Mouse (Mus musculus) CH12.LX (cell line): Measurements from ENCODE around the gene Gm609. TPM values are rescaled to one million over a fixed set of nuclear protein-coding genes. Genes with fewer than 3 reads are reported as not detected.
A peak's percentile ranks its signal among the peaks of the same experiment; 100 is the strongest.

ENCODE experiments used
- DNase-seq: peaks from one replicate; pipeline ENCODE4 v3.0.0-alpha.2; 2013; ENCODE audit errors: extremely low read depth
- H3K27ac ChIP-seq: 2 replicates; pipeline ENCODE4 v1.5.1; 2012; ENCODE audit warnings: low read depth, mild to moderate bottlenecking, control low read depth, moderate library complexity; ENCODE audit not compliant: insufficient read depth
- H3K27me3 ChIP-seq: replicated peaks from 2 replicates; pipeline ENCODE3; 2012; ENCODE audit warnings: inconsistent platforms
- H3K36me3 ChIP-seq, 2 experiments: replicated peaks in 1 of 2; 2 replicates each; pipeline versions ENCODE3 to v1.6.1; 2012; ENCODE audit warnings: inconsistent platforms in 1 of 2, low read length in 1 of 2, mild to moderate bottlenecking in 1 of 2, mixed read lengths in 1 of 2, moderate library complexity in 1 of 2; ENCODE audit not compliant: control insufficient read depth in 1 of 2, insufficient read depth in 1 of 2
- H3K4me1 ChIP-seq, 2 experiments: 2 replicates each; pipeline ENCODE4 v1.6.1; 2012; ENCODE audit warnings: inconsistent platforms in 1 of 2, moderate library complexity in 1 of 2; ENCODE audit not compliant: insufficient read depth in 2 of 2, control insufficient read depth in 1 of 2
- H3K4me2 ChIP-seq: 2 replicates; pipeline ENCODE4 v1.6.1; 2012; ENCODE audit warnings: low read depth, mild to moderate bottlenecking, control low read depth; ENCODE audit not compliant: poor library complexity, insufficient read depth, severe bottlenecking
- H3K4me3 ChIP-seq, 3 experiments: fragments of 150-350 bp in 1 of 3; sonication (generic) in 1 of 3; replicated peaks in 1 of 3; 2 replicates each; pipeline versions ENCODE3 to v1.5.1; 2011 to 2012; ENCODE audit warnings: low read depth in 2 of 3, low read length in 2 of 3, mild to moderate bottlenecking in 2 of 3, moderate library complexity in 2 of 3, control low read depth in 1 of 3, improper control_type of control experiment in 1 of 3, inconsistent platforms in 1 of 3, mixed read lengths in 1 of 3; ENCODE audit not compliant: poor library complexity in 1 of 3
- H3K79me2 ChIP-seq: replicated peaks from 2 replicates; pipeline ENCODE4 v1.6.1; 2012; ENCODE audit warnings: mild to moderate bottlenecking, moderate library complexity; ENCODE audit not compliant: control insufficient read depth, poor library complexity, insufficient read depth, severe bottlenecking; ENCODE audit errors: extremely low read depth
- H3K9ac ChIP-seq: 2 replicates; pipeline ENCODE4 v1.6.1; 2012; ENCODE audit warnings: low read depth, mild to moderate bottlenecking, control low read depth, moderate library complexity; ENCODE audit not compliant: insufficient read depth
- H3K9me3 ChIP-seq: replicated peaks from 2 replicates; pipeline ENCODE3; 2012; ENCODE audit warnings: low read length, inconsistent platforms, mixed read lengths
- BHLHE40 ChIP-seq: IDR thresholded peaks from 2 replicates; pipeline ENCODE4 v1.6.1; 2011; ENCODE audit warnings: mild to moderate bottlenecking, low read depth, low read length, improper control_type of control experiment
- CHD1 ChIP-seq: IDR thresholded peaks from 2 replicates; pipeline ENCODE4 v1.6.1; 2012; ENCODE audit warnings: low read depth, low read length, improper control_type of control experiment, inconsistent platforms
- CHD2 ChIP-seq: IDR thresholded peaks from 2 replicates; pipeline ENCODE4 v1.6.1; 2011; ENCODE audit warnings: low read length, improper control_type of control experiment
- ELF1 ChIP-seq: IDR thresholded peaks from 2 replicates; pipeline ENCODE4 v1.6.1; 2014; ENCODE audit warnings: low read depth, mild to moderate bottlenecking, inconsistent platforms, low read length, improper control_type of control experiment
- EP300 ChIP-seq: IDR thresholded peaks from 2 replicates; pipeline ENCODE4 v1.6.1; 2011; ENCODE audit warnings: low read length, improper control_type of control experiment
- ETS1 ChIP-seq: conservative IDR thresholded peaks from 2 replicates; pipeline ENCODE4 v1.6.1; 2012; ENCODE audit warnings: low read depth, mild to moderate bottlenecking, inconsistent platforms, low read length, improper control_type of control experiment, moderate library complexity
- GABPA ChIP-seq: IDR thresholded peaks from 2 replicates; pipeline ENCODE4 v1.6.1; 2012; ENCODE audit warnings: low read depth, low read length, improper control_type of control experiment, inconsistent platforms; ENCODE audit not compliant: insufficient replicate concordance
- HCFC1 ChIP-seq: IDR thresholded peaks from 2 replicates; pipeline ENCODE4 v1.6.1; 2012; ENCODE audit warnings: low read depth, mild to moderate bottlenecking, inconsistent platforms, low read length, improper control_type of control experiment
- IRF4 ChIP-seq: IDR thresholded peaks from 2 replicates; pipeline ENCODE4 v1.6.1; 2014; ENCODE audit warnings: low read depth, mild to moderate bottlenecking, inconsistent platforms, low read length, improper control_type of control experiment
- JUN ChIP-seq: IDR thresholded peaks from 2 replicates; pipeline ENCODE4 v1.6.1; 2011; ENCODE audit warnings: low read depth, mild to moderate bottlenecking, low read length, improper control_type of control experiment, moderate library complexity; ENCODE audit not compliant: insufficient read depth
- JUND ChIP-seq: conservative IDR thresholded peaks from 2 replicates; pipeline ENCODE4 v1.6.1; 2011; ENCODE audit warnings: low read depth, low read length, improper control_type of control experiment
- KAT2A ChIP-seq: IDR thresholded peaks from 2 replicates; pipeline ENCODE4 v1.6.1; 2012; ENCODE audit warnings: low read length, improper control_type of control experiment, inconsistent platforms; ENCODE audit not compliant: insufficient replicate concordance
- MAFK ChIP-seq: IDR thresholded peaks from 2 replicates; pipeline ENCODE4 v1.6.1; 2011; ENCODE audit warnings: low read length, improper control_type of control experiment; ENCODE audit not compliant: insufficient replicate concordance
- MAX ChIP-seq: IDR thresholded peaks from 2 replicates; pipeline ENCODE4 v1.6.1; 2011; ENCODE audit warnings: low read length, improper control_type of control experiment
- MAZ ChIP-seq: IDR thresholded peaks from 2 replicates; pipeline ENCODE4 v1.6.1; 2012; ENCODE audit warnings: low read depth, mild to moderate bottlenecking, inconsistent platforms, low read length, improper control_type of control experiment, moderate library complexity
- MEF2A ChIP-seq: IDR thresholded peaks from 2 replicates; pipeline ENCODE4 v1.6.1; 2014; ENCODE audit warnings: low read depth, mild to moderate bottlenecking, inconsistent platforms, low read length, improper control_type of control experiment, borderline replicate concordance
- MXI1 ChIP-seq: IDR thresholded peaks from 2 replicates; pipeline ENCODE4 v1.6.1; 2011; ENCODE audit warnings: mild to moderate bottlenecking, low read depth, low read length, improper control_type of control experiment
- MYC ChIP-seq: IDR thresholded peaks from 2 replicates; pipeline ENCODE4 v1.6.1; 2011; ENCODE audit warnings: low read depth, mild to moderate bottlenecking, improper control_type of control experiment, low read length
- NELFE ChIP-seq: IDR thresholded peaks from 2 replicates; pipeline ENCODE4 v1.6.1; 2011; ENCODE audit warnings: low read depth, low read length, improper control_type of control experiment
- NRF1 ChIP-seq: IDR thresholded peaks from 2 replicates; pipeline ENCODE4 v1.6.1; 2014; ENCODE audit warnings: low read depth, mild to moderate bottlenecking, inconsistent platforms, low read length, improper control_type of control experiment, moderate library complexity
- PAX5 ChIP-seq: IDR thresholded peaks from 2 replicates; pipeline ENCODE4 v1.6.1; 2012; ENCODE audit warnings: low read length, inconsistent platforms, mixed read lengths
- RAD21 ChIP-seq: IDR thresholded peaks from 2 replicates; pipeline ENCODE4 v1.6.1; 2011; ENCODE audit warnings: low read depth, mild to moderate bottlenecking, low read length, improper control_type of control experiment, moderate library complexity
- RCOR1 ChIP-seq: conservative IDR thresholded peaks from 2 replicates; pipeline ENCODE4 v1.6.1; 2012; ENCODE audit warnings: low read depth, mild to moderate bottlenecking, inconsistent platforms, low read length, improper control_type of control experiment
- SIN3A ChIP-seq: IDR thresholded peaks from 2 replicates; pipeline ENCODE4 v1.6.1; 2012; ENCODE audit warnings: low read length, improper control_type of control experiment, inconsistent platforms
- SMC3 ChIP-seq: IDR thresholded peaks from 2 replicates; pipeline ENCODE4 v1.6.1; 2011; ENCODE audit warnings: low read depth, low read length, improper control_type of control experiment
- TBP ChIP-seq: conservative IDR thresholded peaks from 2 replicates; pipeline ENCODE4 v1.6.1; 2011; ENCODE audit warnings: low read depth, low read length, improper control_type of control experiment
- TCF12 ChIP-seq: IDR thresholded peaks from 2 replicates; pipeline ENCODE4 v1.6.1; 2014; ENCODE audit warnings: low read depth, mild to moderate bottlenecking, inconsistent platforms, low read length, improper control_type of control experiment
- USF1 ChIP-seq: IDR thresholded peaks from 2 replicates; pipeline ENCODE4 v1.6.1; 2014; ENCODE audit warnings: low read depth, mild to moderate bottlenecking, inconsistent platforms, low read length, improper control_type of control experiment
- ZKSCAN1 ChIP-seq: IDR thresholded peaks from 2 replicates; pipeline ENCODE4 v1.6.1; 2012; ENCODE audit warnings: low read depth, inconsistent platforms, low read length, improper control_type of control experiment, borderline replicate concordance
- ZMIZ1 ChIP-seq: IDR thresholded peaks from 2 replicates; pipeline ENCODE4 v1.6.1; 2012; ENCODE audit warnings: low read depth, mild to moderate bottlenecking, inconsistent platforms, low read length, improper control_type of control experiment
- ZNF384 ChIP-seq: IDR thresholded peaks from 2 replicates; pipeline ENCODE4 v1.6.1; 2012; ENCODE audit warnings: low read depth, low read length, improper control_type of control experiment, inconsistent platforms
- dilution Hi-C: fragments of 300-500 bp; cut with MboI; formaldehyde crosslinking; loops from 2 replicates; pipeline ENCODE4 v1.14.3; 2020; ENCODE audit warnings: low sequenced_read_pairs; ENCODE audit not compliant: extremely low pct_unique_long_range_greater_than_20kb, extremely low pct_ligation_motif_present
- in situ Hi-C: fragments of 300-500 bp; cut with MboI; formaldehyde crosslinking; loops from 3 replicates; pipeline ENCODE4 v1.14.3; 2019; ENCODE audit warnings: low sequenced_read_pairs, low pct_ligation_motif_present, low pct_unique_long_range_greater_than_20kb, mixed read lengths
- polyA plus RNA-seq: library from polyadenylated mRNA; unstranded; fragments of >175 nt; gene quantifications from 2 replicates; pipeline ENCODE4 v1.2.1, GENCODE M21; 2012; ENCODE audit warnings: low read depth; ENCODE audit not compliant: insufficient read length
- total RNA-seq, 2 experiments: library from RNA; depleted of rRNA; stranded (reverse); fragments of 300-350 nt in 1 of 2; fragments of >200 nt in 1 of 2; gene quantifications; 2 replicates each; pipeline ENCODE4 v1.2.3; 2012 to 2014

Gm609 gene
- total and polyA plus RNA-seq, 3 experiments: 0.04 TPM; not detected in 2

GRCm38 (mm10) chr16:45389833-45390232 lies 102.9 kb downstream of the Gm609 start (continued):
- TF ChIP-seq MXI1 (peak; percentile 63; the same call in 1 of the 2 replicates), MEF2A (peak; percentile 95), HCFC1 (peak; percentile 57), JUN (peak; percentile 74), BHLHE40 (peak; percentile 90), SIN3A (peak; percentile 80; the same call in 1 of the 2 replicates), ZMIZ1 (peak; percentile 62; the same call in 1 of the 2 replicates), NELFE (no peak), TBP (no peak), SMC3 (peak; percentile 32), RCOR1 (peak; percentile 98), NRF1 (no peak), IRF4 (peak; percentile 100), ZKSCAN1 (no peak), RAD21 (peak; percentile 1; the same call in 1 of the 2 replicates), GABPA (no peak), KAT2A (0 out of 2 replicates have a peak, but pooled peaks have one; percentile 57), PAX5 (no peak)

DNA sequence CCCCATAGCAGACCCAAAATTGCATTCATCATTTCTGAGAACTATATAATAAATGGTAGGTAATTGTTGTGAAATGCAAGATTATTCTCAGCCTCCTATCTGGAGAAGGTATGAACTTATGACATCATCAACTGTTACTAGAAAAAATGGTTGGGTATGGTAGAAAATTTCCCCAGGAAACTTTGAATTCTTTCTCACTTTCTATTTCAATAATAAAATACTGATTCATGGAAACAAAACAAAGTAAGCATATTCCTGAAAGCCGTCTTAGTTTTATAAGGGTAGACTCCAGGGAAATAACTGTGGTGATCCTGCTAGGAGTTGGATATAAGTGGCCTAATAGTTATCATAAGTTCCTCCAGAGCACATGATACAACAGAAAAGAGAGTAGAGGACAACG lies 103.7 kb downstream of the Gm609 start:
- TF ChIP-seq JUND: peak; percentile 92
- TF ChIP-seq EP300: peak; percentile 90
- TF ChIP-seq MEF2A: peak; percentile 74
- peak; percentile 89 for TF ChIP-seq IRF4
- TF ChIP-seq ETS1: peak; percentile 81
- peak; percentile 78 for TF ChIP-seq MAFK
- no peak for TF ChIP-seq SMC3
- TF ChIP-seq ELF1: 0 out of 2 replicates have a peak, but pooled peaks have one; percentile 33
- TF ChIP-seq MAX: peak; percentile 58; the same call in 1 of the 2 replicates
- TF ChIP-seq USF1: no peak
- TF ChIP-seq CHD2: peak; percentile 52; the same call in 1 of the 2 replicates
- TF ChIP-seq CHD1: peak; percentile 69; the same call in 1 of the 2 replicates
- peak; percentile 78 for TF ChIP-seq RCOR1
- peak; percentile 54; the same call in 1 of the 2 replicates for TF ChIP-seq BHLHE40
- TF ChIP-seq KAT2A: no peak
- TF ChIP-seq MYC: 0 out of 2 replicates have a peak, but pooled peaks have one; percentile 49
- TF ChIP-seq JUN: peak; percentile 89
- TF ChIP-seq ZNF384: peak; percentile 93
- peak; percentile 24; the same call in 1 of the 2 replicates for TF ChIP-seq SIN3A
- 0 out of 2 replicates have a peak, but pooled peaks have one; percentile 33 for TF ChIP-seq TBP
- no peak for TF ChIP-seq MAZ
- no peak for TF ChIP-seq NRF1
- TF ChIP-seq TCF12: peak; percentile 60; the same call in 1 of the 2 replicates
- Histone ChIP-seq H3K4me3 (peak overlapping the region in 1 of 3 experiments; percentile 34), H3K4me2 (peak overlapping the region; percentile 98), H3K36me3 (peaks cover 9 to 11% of the 10 kb centered on the region in 2 experiments), H3K27me3 (no peaks in the 10 kb centered on the region), H3K9me3 (no peaks in the 10 kb centered on the region), H3K27ac (peak overlapping the region; percentile 99), H3K4me1 (peaks cover 14 to 51% of the 10 kb centered on the region in 2 experiments), H3K9ac (peak overlapping the region; percentile 77), H3K79me2 (peaks cover 15% of the 10 kb centered on the region)
- dilution Hi-C loops: no loop called here
- in situ Hi-C loops: no loop called here
- DNase-seq: peak; percentile 21
